Mouse (Mus musculus) lung, postnatal 0 days (tissue): Measurements from ENCODE around the gene Mrln. TPM values are rescaled to one million over a fixed set of nuclear protein-coding genes. Genes with fewer than 3 reads are reported as not detected.
A peak's percentile ranks its signal among the peaks of the same experiment; 100 is the strongest.

Experiments
- ATAC-seq: fragments of 200-750 bp; cut with Nextera tagmentation; 2 replicates; pipeline ENCODE4 v1.8.0; 2017; ENCODE audit warnings: moderate library complexity
- DNase-seq: peaks from one replicate; pipeline ENCODE4 v3.0.0-alpha.2; 2016; ENCODE audit warnings: low spot score
- H3K27ac ChIP-seq: fragments of 300-500 bp; sonication (generic); 2 replicates; pipeline ENCODE4 v1.5.1; 2014; ENCODE audit warnings: antibody characterized with exemption, mild to moderate bottlenecking, low read length, mixed read lengths
- H3K27me3 ChIP-seq: fragments of 300-500 bp; sonication (generic); replicated peaks from 2 replicates; pipeline ENCODE4 v1.6.1; 2014; ENCODE audit warnings: low read length, mixed read lengths; ENCODE audit not compliant: insufficient read depth
- H3K36me3 ChIP-seq: fragments of 300-500 bp; sonication (generic); 2 replicates; pipeline ENCODE4 v1.6.1; 2014; ENCODE audit warnings: low read length, mixed read lengths; ENCODE audit not compliant: insufficient read depth
- H3K4me1 ChIP-seq: fragments of 300-500 bp; sonication (generic); 2 replicates; pipeline ENCODE4 v1.6.1; 2014; ENCODE audit warnings: antibody characterized with exemption, low read depth, low read length, mixed read lengths; ENCODE audit not compliant: insufficient read depth
- H3K4me2 ChIP-seq: fragments of 300-500 bp; sonication (generic); replicated peaks from 2 replicates; pipeline ENCODE4 v1.6.1; 2014; ENCODE audit warnings: low read depth, mild to moderate bottlenecking, low read length, moderate library complexity, mixed read lengths
- H3K4me3 ChIP-seq: fragments of 300-500 bp; sonication (generic); 2 replicates; pipeline ENCODE4 v1.5.1; 2014; ENCODE audit warnings: low read depth, low read length
- H3K9ac ChIP-seq: fragments of 300-500 bp; sonication (generic); replicated peaks from 2 replicates; pipeline ENCODE4 v1.6.1; 2014; ENCODE audit warnings: low read depth, mild to moderate bottlenecking
- H3K9me3 ChIP-seq: fragments of 300-500 bp; sonication (generic); 2 replicates; pipeline ENCODE4 v1.6.1; 2016; ENCODE audit warnings: low read length, mixed read lengths
- CTCF ChIP-seq: IDR thresholded peaks from 2 replicates; pipeline ENCODE4 v1.5.1; 2016; ENCODE audit warnings: antibody characterized with exemption, mild to moderate bottlenecking
- EP300 ChIP-seq: IDR thresholded peaks from 2 replicates; pipeline ENCODE4 v1.6.1; 2016; ENCODE audit warnings: antibody characterized with exemption, mild to moderate bottlenecking, control low read depth
- WGBS: fragments of 180-500 bp; shearing (Covaris S2); extraction: QIAGEN DNeasy Blood & Tissue Kit; methylation state at CpG from one replicate; pipeline ENCODE4 v1.1.7; 2014; 5-methylcytosine and 5-hydroxymethylcytosine counted together
- polyA plus RNA-seq: library from polyadenylated mRNA; unstranded; fragments of >200 nt; fragmentation: Nextera tagmentation; extraction: Ambion mirVana; gene quantifications from 2 replicates; pipeline ENCODE4 v1.2.1, GENCODE M21; 2015

Mrln gene
- polyA plus RNA-seq, 1 experiment from 2014 or later, result 1.8 TPM

GRCm38 (mm10) chr10:70174494-70175190 lies 29.8 kb upstream of the Mrln start:
- DNase-seq, result no peak
- H3K36me3 ChIP-seq, result peaks cover 15% of the 10 kb centered on the region; the same call in 1 of the 2 replicates
- H3K27ac ChIP-seq, result no peak overlapping the region
- no peak overlapping the region for H3K4me3 ChIP-seq
- TF ChIP-seq CTCF, result no peak
- TF ChIP-seq EP300, result no peak
- H3K4me1 ChIP-seq, result no peaks in the 10 kb centered on the region
- H3K9me3 ChIP-seq, result no peaks in the 10 kb centered on the region
- no peak overlapping the region for H3K9ac ChIP-seq
- H3K4me2 ChIP-seq, result no peak overlapping the region
- no peak for ATAC-seq
- H3K27me3 ChIP-seq, result no peaks in the 10 kb centered on the region
- WGBS, result 77% methylated on average over 16 of the region's 16 CpGs

GRCm38 (mm10) chr10:70180727-70181126 lies 23.7 kb upstream of the Mrln start:
- no peak overlapping the region for H3K27ac ChIP-seq
- H3K4me3 ChIP-seq, result no peak overlapping the region
- no peaks in the 10 kb centered on the region for H3K27me3 ChIP-seq
- no peak overlapping the region for H3K4me2 ChIP-seq
- ATAC-seq, result no peak
- TF ChIP-seq CTCF (no peak), EP300 (no peak)
- 62% methylated on average over 9 of the region's 9 CpGs for WGBS
- no peak overlapping the region for H3K9ac ChIP-seq
- H3K36me3 ChIP-seq, result no peaks in the 10 kb centered on the region; the same call in none of the 2 replicates
- H3K9me3 ChIP-seq, result no peaks in the 10 kb centered on the region
- H3K4me1 ChIP-seq, result peaks cover 5% of the 10 kb centered on the region; the same call in 1 of the 2 replicates
- DNase-seq, result no peak

DNA sequence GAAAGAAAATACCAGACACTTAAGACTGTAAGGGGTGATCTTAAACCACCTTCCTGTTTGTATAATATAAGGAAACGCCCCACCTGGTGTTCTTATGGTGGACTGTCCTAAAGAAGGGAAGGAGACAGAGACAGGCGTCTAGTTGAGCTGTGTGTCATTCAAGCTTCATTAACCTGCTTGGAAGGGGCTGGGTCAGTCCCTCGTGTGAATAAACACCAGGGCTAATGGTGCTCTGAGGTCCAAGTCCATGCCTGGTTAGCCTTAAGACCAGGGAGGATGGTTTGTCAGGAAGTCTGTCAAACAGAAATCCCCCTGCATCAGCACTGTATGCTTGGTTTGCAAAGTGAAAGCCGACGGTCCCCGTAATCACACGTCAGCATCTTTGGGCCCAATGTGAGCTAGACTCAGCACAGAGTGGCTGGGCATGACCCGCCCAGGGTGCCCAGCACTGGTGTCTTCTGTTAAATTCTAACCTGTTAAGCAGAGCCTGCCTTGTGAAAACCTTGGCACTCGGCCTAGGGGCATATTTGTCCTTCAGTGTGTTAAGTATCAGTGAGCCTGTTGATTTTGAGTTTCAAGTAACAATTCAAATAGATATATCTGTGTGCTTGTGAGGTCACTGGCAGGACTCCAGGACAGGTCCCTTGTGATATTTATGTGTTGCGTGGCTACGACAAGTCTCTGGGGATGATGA lies 23.0 kb upstream of the Mrln start:
- H3K9me3 ChIP-seq, result no peaks in the 10 kb centered on the region
- 51% methylated on average over 11 of the region's 11 CpGs for WGBS
- no peak overlapping the region for H3K4me3 ChIP-seq
- H3K27ac ChIP-seq, result no peak overlapping the region
- no peaks in the 10 kb centered on the region for H3K27me3 ChIP-seq
- peaks cover 5% of the 10 kb centered on the region; the same call in 1 of the 2 replicates for H3K4me1 ChIP-seq
- DNase-seq (peak; percentile 49), ATAC-seq (peak; percentile 51)
- H3K9ac ChIP-seq, result no peak overlapping the region
- TF ChIP-seq CTCF, result no peak
- 0 out of 2 replicates have a peak, but pooled peaks have one; percentile 25 for TF ChIP-seq EP300
- H3K36me3 ChIP-seq, result no peaks in the 10 kb centered on the region; the same call in none of the 2 replicates
- H3K4me2 ChIP-seq, result no peak overlapping the region

- Histone ChIP-seq H3K4me1 (peaks cover 5% of the 10 kb centered on the region; the same call in 1 of the 2 replicates), H3K9me3 (no peaks in the 10 kb centered on the region), H3K9ac (no peak overlapping the region), H3K4me2 (no peak overlapping the region), H3K36me3 (peaks cover 5% of the 10 kb centered on the region), H3K27me3 (no peaks in the 10 kb centered on the region), H3K4me3 (no peak overlapping the region), H3K27ac (peak overlapping the region; percentile 81)
- ATAC-seq (peak; percentile 83), DNase-seq (peak; percentile 75)
- TF ChIP-seq CTCF, result no peak
- peak; percentile 84 for TF ChIP-seq EP300
- WGBS, result 54% methylated on average over 14 of the region's 15 CpGs
Observed at GRCm38 (mm10) chr10:70183210-70184080, 21.0 kb upstream of the Mrln start.

DNA sequence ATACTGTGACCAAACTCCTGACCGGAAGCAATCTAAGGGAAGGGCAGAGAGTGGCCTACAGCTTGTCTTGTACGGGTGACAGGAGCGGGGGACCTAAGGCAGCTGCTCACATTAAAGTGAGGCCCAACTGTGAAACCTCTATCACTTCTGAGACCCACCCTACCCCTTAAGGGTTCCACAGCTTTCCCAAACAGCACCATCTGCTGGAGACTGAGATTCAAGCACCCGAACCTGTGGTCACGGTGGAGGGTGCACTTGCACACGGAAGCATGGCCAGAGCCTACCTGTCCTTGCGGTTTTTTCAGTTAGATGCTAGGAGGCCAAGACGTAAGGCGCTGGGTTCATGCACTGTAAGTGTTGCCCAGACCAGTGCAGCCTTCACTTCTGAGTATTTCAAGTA lies 18.3 kb upstream of the Mrln start:
- peak; percentile 52 for DNase-seq
- H3K9ac ChIP-seq, result no peak overlapping the region
- WGBS, result 63% methylated on average over 9 of the region's 9 CpGs
- H3K4me3 ChIP-seq, result no peak overlapping the region
- H3K36me3 ChIP-seq, result peaks cover 12% of the 10 kb centered on the region
- ATAC-seq, result peak; percentile 13; the same call in 1 of the 2 replicates
- H3K4me2 ChIP-seq, result no peak overlapping the region
- no peaks in the 10 kb centered on the region for H3K9me3 ChIP-seq
- TF ChIP-seq EP300, result no peak
- TF ChIP-seq CTCF, result peak; percentile 78
- peaks cover 4% of the 10 kb centered on the region; the same call in 1 of the 2 replicates for H3K4me1 ChIP-seq
- no peak overlapping the region for H3K27ac ChIP-seq
- H3K27me3 ChIP-seq, result no peaks in the 10 kb centered on the region
